Mouse (Mus musculus): ENCODE results near the gene Hand1. TPM values are rescaled to one million over a fixed set of nuclear protein-coding genes. Genes with fewer than 3 reads are reported as not detected.
A peak's percentile ranks its signal among the peaks of the same experiment; 100 is the strongest.
"Not testable (repeated sequence)": the region's sequence is repeated elsewhere in the genome, so short reads cannot be mapped to it uniquely, and the experiment has no call there.

Hand1 gene
- total RNA-seq, 2 experiments from 2014 or later, result not detected

GRCm38 (mm10) chr11:57828955-57829870 lies 3.4 kb downstream of the Hand1 start:
- DNase-seq (ENCODE audit: low spot score in 2 of 2), result no peak
- no peak overlapping the region for H3K4me3 ChIP-seq
- no peak for TF ChIP-seq CTCF (conservative IDR thresholded peaks at IDR 0.05)

GRCm38 (mm10) chr11:57827915-57828545 lies 4.6 kb downstream of the Hand1 start:
- Histone ChIP-seq H3K27ac (no peak overlapping the region), H3K4me3 (peak overlapping the region; percentile 40)
- TF ChIP-seq CTCF (conservative IDR thresholded peaks at IDR 0.05), result no peak
- DNase-seq (ENCODE audit: low spot score in 2 of 2), result no peak

More at GRCm38 (mm10) chr11:57828955-57829870, 3.4 kb downstream of the Hand1 start:
- H3K27ac ChIP-seq, result no peak overlapping the region

GRCm38 (mm10) chr11:57827048-57827914 lies 5.3 kb downstream of the Hand1 start:
- Histone ChIP-seq H3K27ac (no peak overlapping the region), H3K4me3 (peak overlapping the region; percentile 40)
- TF ChIP-seq CTCF (conservative IDR thresholded peaks at IDR 0.05), result no peak
- DNase-seq (ENCODE audit: low spot score in 2 of 2), result no peak

- H3K4me3 ChIP-seq; H3K27ac ChIP-seq; DNase-seq (ENCODE audit: low spot score in 2 of 2): not testable (repeated sequence)
- TF ChIP-seq CTCF (conservative IDR thresholded peaks at IDR 0.05), result peak; percentile 43
Measured at GRCm38 (mm10) chr11:57825234-57825633, 7.4 kb downstream of the Hand1 start.

- TF ChIP-seq CTCF (conservative IDR thresholded peaks at IDR 0.05), result no peak
- DNase-seq (ENCODE audit: low spot score in 2 of 2), result no peak
- Histone ChIP-seq H3K4me3 (no peak overlapping the region), H3K27ac (no peak overlapping the region)
Measured at GRCm38 (mm10) chr11:57823714-57824113, 8.9 kb downstream of the Hand1 start.

- not testable (repeated sequence) for DNase-seq (ENCODE audit: low spot score in 2 of 2); H3K4me3 ChIP-seq; H3K27ac ChIP-seq
- TF ChIP-seq CTCF (conservative IDR thresholded peaks at IDR 0.05), result peak; percentile 53
Measured at GRCm38 (mm10) chr11:57823159-57823558, 9.5 kb downstream of the Hand1 start.

- TF ChIP-seq CTCF (conservative IDR thresholded peaks at IDR 0.05), result peak; percentile 94
- Histone ChIP-seq H3K4me3 (no peak overlapping the region), H3K27ac (no peak overlapping the region)
- peak; percentile 66 to 87 for DNase-seq (ENCODE audit: low spot score in 2 of 2)
Measured at GRCm38 (mm10) chr11:57819999-57820581, 12.5 kb downstream of the Hand1 start.

GRCm38 (mm10) chr11:57818189-57818588 lies 14.4 kb downstream of the Hand1 start:
- no peak for DNase-seq (ENCODE audit: low spot score in 2 of 2)
- no peak overlapping the region for H3K27ac ChIP-seq
- TF ChIP-seq CTCF (conservative IDR thresholded peaks at IDR 0.05), result peak; percentile 43
- no peak overlapping the region for H3K4me3 ChIP-seq

- no peak for DNase-seq (ENCODE audit: low spot score in 2 of 2)
- H3K27ac ChIP-seq, result peak overlapping the region; percentile 67
- TF ChIP-seq CTCF (conservative IDR thresholded peaks at IDR 0.05), result no peak
Measured at GRCm38 (mm10) chr11:57813641-57814040, 19.0 kb downstream of the Hand1 start.

GRCm38 (mm10) chr11:57812212-57812611 lies 20.4 kb downstream of the Hand1 start:
- no peak for TF ChIP-seq CTCF (conservative IDR thresholded peaks at IDR 0.05)
- no peak overlapping the region for H3K27ac ChIP-seq
- DNase-seq (ENCODE audit: low spot score in 2 of 2), result no peak
- H3K4me3 ChIP-seq, result no peak overlapping the region

More at GRCm38 (mm10) chr11:57813641-57814040, 19.0 kb downstream of the Hand1 start:
- H3K4me3 ChIP-seq, result no peak overlapping the region

GRCm38 (mm10) chr11:57811006-57811405 lies 21.6 kb downstream of the Hand1 start:
- Histone ChIP-seq H3K4me3 (no peak overlapping the region), H3K27ac (no peak overlapping the region)
- TF ChIP-seq CTCF (conservative IDR thresholded peaks at IDR 0.05), result no peak
- DNase-seq (ENCODE audit: low spot score in 2 of 2), result no peak

- Histone ChIP-seq H3K4me3 (no peak overlapping the region), H3K27ac (no peak overlapping the region)
- DNase-seq (ENCODE audit: low spot score in 2 of 2), result no peak
- TF ChIP-seq CTCF (conservative IDR thresholded peaks at IDR 0.05), result no peak
Measured at GRCm38 (mm10) chr11:57809732-57810098, 22.9 kb downstream of the Hand1 start.
